Mouse (Mus musculus): ENCODE data around the gene Zfp235.
A peak's percentile ranks its signal among the peaks of the same experiment; 100 is the strongest.

Gene Zfp235

DNA sequence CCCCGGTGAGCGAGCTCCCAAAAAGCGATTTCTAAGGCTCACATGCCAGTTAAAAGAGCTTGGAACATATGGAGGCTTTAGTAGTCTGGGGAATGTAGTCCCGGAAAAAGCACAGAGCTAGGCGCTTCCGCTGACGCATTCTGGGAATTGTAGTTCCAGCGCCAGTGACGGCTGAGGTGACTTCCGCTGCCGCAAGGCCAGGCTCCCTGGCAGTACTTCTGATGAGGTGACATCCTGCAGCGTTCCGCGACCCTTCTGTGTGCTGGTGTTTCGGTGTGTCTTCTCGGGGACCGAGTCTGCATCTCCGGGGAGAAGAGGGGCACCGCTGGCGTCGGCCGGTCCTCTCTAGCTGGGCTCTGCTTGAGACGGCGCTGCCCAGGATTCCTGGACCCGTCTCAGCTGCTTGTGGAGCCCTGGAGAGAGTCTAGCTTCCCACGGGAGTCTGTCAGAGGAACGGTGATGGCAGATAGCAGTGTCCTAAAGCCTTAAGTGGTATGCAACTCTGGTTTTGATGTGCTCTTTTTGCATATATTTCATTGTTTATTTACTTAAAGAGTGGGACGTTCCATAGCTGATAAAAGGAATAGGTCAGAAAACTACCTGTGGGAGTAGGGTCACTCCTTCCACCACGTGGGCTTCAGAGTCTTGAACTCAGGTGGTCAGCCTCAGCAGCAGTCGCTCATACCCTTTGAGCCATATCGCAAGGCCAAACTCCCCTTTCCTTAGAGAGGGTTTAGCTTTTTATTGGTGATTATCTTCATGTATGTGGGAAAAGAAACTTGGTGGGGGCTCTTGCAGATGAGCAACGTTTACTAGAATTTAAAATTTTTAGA lies at the start of gene Zfp235:
Gene Zfp235 (plus strand): TSS at position 174 of the 833 bp plus-strand sequence.
- peak; percentile 80 for DNase-seq (ENCODE audit: low read depth)

- DNase-seq (ENCODE audit: low read depth), result no peak
These were observed 47.1 kb upstream of the Zfp235 start for GRCm38 (mm10) chr7:24086871-24087270.

GRCm38 (mm10) chr7:24087485-24088125 lies 46.4 kb upstream of the Zfp235 start:
- DNase-seq (ENCODE audit: low read depth), result no peak

DNA sequence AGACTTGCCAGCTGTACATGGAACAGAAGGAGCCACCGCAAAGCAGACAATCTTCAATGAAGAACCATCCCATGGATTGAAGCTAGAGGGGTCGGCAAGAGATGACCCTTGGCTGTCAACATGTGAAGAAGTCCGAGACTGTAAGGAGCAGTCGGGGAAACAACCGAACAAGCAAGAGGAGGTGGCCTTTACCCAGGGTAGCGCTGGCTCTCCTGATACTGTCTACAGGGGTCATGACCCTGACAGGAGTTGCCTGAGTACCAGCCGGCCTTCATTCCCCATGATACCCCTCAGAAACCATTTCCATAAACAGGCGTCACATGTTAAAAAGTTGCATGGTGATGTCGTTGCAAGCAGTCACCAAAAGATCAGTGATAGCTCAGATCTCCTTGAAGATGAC lies 29.6 kb upstream of the Zfp235 start:
- no peak for DNase-seq (ENCODE audit: low read depth)

- DNase-seq (ENCODE audit: low read depth), result no peak
These were observed 28.7 kb upstream of the Zfp235 start for GRCm38 (mm10) chr7:24105144-24105703.

- DNase-seq (ENCODE audit: low read depth), result no peak
These were observed 23.1 kb upstream of the Zfp235 start for GRCm38 (mm10) chr7:24110839-24111238.

- no peak for DNase-seq (ENCODE audit: low read depth)
These were observed 22.2 kb upstream of the Zfp235 start for GRCm38 (mm10) chr7:24111772-24112155.

GRCm38 (mm10) chr7:24112156-24112856 lies 21.7 kb upstream of the Zfp235 start, which contains the start of gene Zfp112:
Gene Zfp112 (plus strand): TSS chr7:24112314.
- DNase-seq (ENCODE audit: low read depth), result no peak

DNA sequence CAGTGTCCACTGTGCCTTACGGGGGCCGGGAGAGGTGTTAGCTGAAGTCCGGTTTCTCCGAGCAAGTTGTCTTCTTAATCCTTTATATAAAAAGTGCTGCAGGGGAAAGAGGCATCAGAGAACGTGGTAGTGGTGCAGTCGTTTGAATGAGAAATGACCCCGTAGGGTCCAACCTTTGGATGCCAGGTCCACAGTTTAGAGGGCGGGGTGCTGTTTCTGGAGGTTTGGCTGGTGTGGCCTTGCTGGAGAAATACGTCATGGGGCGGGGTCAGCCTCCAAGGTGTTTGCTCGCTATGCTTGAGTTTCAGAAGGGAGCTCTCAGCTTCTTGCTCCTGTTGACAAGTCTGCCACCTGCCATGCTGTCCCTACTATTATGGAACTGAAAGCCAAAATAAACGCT lies 21.0 kb upstream of the Zfp235 start:
- DNase-seq (ENCODE audit: low read depth), result peak; percentile 60

- no peak for DNase-seq (ENCODE audit: low read depth)
These were observed 17.3 kb upstream of the Zfp235 start for GRCm38 (mm10) chr7:24116655-24117054.

- no peak for DNase-seq (ENCODE audit: low read depth)
These were observed 459 bp upstream of the Zfp235 start for GRCm38 (mm10) chr7:24133425-24133995.

DNA sequence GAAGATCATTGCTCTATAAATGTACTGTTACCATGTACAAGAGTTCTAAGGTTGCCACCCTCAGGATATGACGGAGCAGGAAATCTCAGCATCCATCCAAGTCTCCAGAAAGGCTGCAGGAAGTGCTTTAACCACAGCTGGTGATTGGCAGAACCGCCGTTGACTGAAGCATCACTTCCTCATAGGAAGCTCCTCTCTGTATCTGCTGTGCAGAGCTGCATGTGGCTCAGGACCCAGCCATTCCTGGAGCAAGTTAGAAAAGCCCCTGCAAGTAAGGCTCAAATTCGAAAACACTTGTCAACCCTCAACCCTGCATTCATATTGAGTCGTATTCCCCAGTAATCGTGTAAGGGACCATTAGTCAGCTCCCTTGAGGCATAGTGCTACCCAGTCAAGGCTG lies 8.6 kb downstream of the Zfp235 start:
- DNase-seq (ENCODE audit: low read depth), result no peak

- no peak for DNase-seq (ENCODE audit: low read depth)
These were observed 19.3 kb downstream of the Zfp235 start for GRCm38 (mm10) chr7:24153272-24153671.

DNA sequence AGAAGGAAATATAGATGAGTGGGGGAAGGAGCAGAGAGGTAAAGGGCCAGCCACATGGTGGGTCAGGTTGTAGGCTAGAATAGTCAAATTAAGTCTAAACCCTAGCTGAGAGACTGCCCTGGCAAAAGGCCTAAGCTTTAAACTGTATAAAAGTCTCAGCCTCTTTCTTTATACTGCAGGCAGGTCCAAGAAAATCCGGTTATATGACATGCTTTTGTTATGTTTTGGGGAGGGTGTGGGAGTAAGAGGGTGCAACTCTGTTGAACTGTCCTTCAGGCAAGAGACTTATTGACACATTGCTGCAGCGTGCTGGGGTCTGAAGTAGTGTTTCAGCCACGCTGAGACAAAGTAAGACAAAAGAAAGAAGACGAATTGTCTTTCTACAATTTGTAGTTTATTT lies 38.2 kb downstream of the Zfp235 start:
- no peak for DNase-seq (ENCODE audit: low read depth)

DNA sequence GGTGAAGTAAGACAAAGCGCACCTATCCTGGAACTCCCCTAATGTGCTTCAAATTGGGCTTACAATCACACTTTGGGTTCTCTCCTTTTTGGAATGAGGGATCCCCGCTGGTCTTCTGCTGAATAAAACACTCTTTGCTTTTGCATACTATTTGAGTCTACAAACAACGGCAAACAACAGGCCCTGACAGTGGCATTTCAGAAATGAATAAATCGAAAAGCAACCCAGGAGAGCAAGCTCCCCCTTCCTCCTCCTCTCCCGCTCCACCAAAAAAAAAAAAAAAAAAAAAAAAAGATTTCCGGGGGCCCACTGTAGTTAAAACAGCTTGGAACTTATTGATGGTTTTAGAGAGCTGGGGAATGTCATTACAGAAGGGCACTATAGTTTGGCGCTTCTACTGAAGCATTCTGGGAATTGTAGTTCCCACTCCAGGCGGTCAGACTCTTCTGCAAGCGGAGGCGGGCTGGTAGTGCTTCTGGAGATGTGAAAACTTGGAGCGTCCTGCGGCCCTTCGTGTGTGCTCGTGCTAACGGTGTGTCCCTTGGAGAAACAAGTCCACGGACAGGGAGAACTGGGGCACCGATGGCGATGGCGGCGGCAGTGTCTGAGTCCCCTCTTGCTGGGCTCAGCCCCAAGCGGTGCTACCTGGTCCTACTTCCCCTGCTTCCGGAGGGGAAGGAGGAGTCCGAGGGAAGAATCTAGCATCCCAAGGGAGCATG lies 40.8 kb downstream of the Zfp235 start, which contains the start of gene Zfp114:
Gene Zfp114 (plus strand): TSS at position 443 of the 719 bp plus-strand sequence.
- DNase-seq (ENCODE audit: low read depth), result peak; percentile 30

- no peak for DNase-seq (ENCODE audit: low read depth)
These were observed 41.4 kb downstream of the Zfp235 start for GRCm38 (mm10) chr7:24175337-24175711.

GRCm38 (mm10) chr7:24187611-24188010 lies 53.6 kb downstream of the Zfp235 start:
- DNase-seq (ENCODE audit: low read depth), result no peak

- no peak for DNase-seq (ENCODE audit: low read depth)
These were observed 55.1 kb downstream of the Zfp235 start for GRCm38 (mm10) chr7:24188901-24189570.

- no peak for DNase-seq (ENCODE audit: low read depth)
These were observed 55.6 kb downstream of the Zfp235 start for GRCm38 (mm10) chr7:24189571-24189944.

DNA sequence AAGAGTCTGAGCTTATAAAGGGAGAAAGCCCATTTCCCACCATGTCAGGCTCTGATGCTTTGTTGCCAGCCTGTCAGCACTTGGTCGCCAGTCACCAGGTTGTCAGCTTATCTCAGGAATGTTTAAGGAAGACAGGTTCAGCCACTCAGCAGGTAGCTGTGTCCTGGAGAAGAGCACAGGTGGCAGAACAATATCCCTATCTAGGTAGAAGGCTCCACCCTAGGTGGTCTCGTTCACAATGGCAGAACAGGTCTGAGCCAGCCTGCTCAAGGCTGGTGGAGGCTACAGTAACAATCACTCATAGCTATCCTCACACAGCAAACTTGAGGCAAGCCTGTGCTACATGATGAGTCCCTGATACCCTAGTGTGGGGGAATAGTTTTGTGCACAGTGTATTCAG lies 57.4 kb downstream of the Zfp235 start:
- no peak for DNase-seq (ENCODE audit: low read depth)

All from c-Kit-positive CD71-positive TER-119-negative erythroid progenitor cells, embryonic 14.5 days (primary cell).